Mouse (Mus musculus) hindbrain, embryonic 15.5 days (tissue): ENCODE results near the gene Elovl6. TPM values are rescaled to one million over a fixed set of nuclear protein-coding genes. Genes with fewer than 3 reads are reported as not detected.

ENCODE experiments used
- ATAC-seq: fragments of 200-750 bp; cut with Nextera tagmentation; 2 replicates; pipeline ENCODE4 v1.8.0; 2017; ENCODE audit warnings: low read depth, moderate number of reproducible peaks, moderate TSS enrichment; ENCODE audit not compliant: low FRiP score
- H3K27ac ChIP-seq: fragments of 300-500 bp; sonication (generic); replicated peaks from 2 replicates; pipeline ENCODE4 v1.5.1; 2015; ENCODE audit warnings: mild to moderate bottlenecking, inconsistent platforms
- H3K27me3 ChIP-seq: fragments of 300-500 bp; sonication (generic); 2 replicates; pipeline ENCODE4 v1.6.1; 2015; ENCODE audit warnings: control low read depth, inconsistent platforms
- H3K36me3 ChIP-seq: fragments of 300-500 bp; sonication (generic); 2 replicates; pipeline ENCODE4 v1.6.1; 2015; ENCODE audit warnings: control low read depth, inconsistent platforms
- H3K4me1 ChIP-seq: fragments of 300-500 bp; sonication (generic); replicated peaks from 2 replicates; pipeline ENCODE4 v1.6.1; 2015; ENCODE audit warnings: control low read depth, inconsistent platforms
- H3K4me2 ChIP-seq: fragments of 300-500 bp; sonication (generic); 2 replicates; pipeline ENCODE4 v1.6.1; 2015; ENCODE audit warnings: moderate library complexity, mild to moderate bottlenecking, inconsistent platforms
- H3K4me3 ChIP-seq: fragments of 300-500 bp; sonication (generic); 2 replicates; pipeline ENCODE4 v1.5.1; 2015; ENCODE audit warnings: mild to moderate bottlenecking, inconsistent platforms
- H3K9ac ChIP-seq: fragments of 300-500 bp; sonication (generic); 2 replicates; pipeline ENCODE4 v1.6.1; 2015; ENCODE audit warnings: inconsistent platforms
- H3K9me3 ChIP-seq: fragments of 300-500 bp; sonication (generic); 2 replicates; pipeline ENCODE4 v1.6.1; 2016; ENCODE audit warnings: control low read depth, inconsistent platforms
- WGBS: fragments of 180-500 bp; shearing (Covaris S2); methylation state at CpG from one replicate; pipeline ENCODE4 v1.1.7; 2015; 5-methylcytosine and 5-hydroxymethylcytosine counted together
- polyA plus RNA-seq: library from polyadenylated mRNA; unstranded; fragments of >200 nt; fragmentation: Nextera tagmentation; extraction: Ambion mirVana; gene quantifications from 2 replicates; pipeline ENCODE4 v1.2.1, GENCODE M21; 2015

Elovl6 gene
- polyA plus RNA-seq, 1 experiment from 2014 or later: 42.9 TPM

- Histone ChIP-seq H3K4me3 (no peak overlapping the region), H3K27ac (no peak overlapping the region), H3K9ac (no peak overlapping the region), H3K4me2 (0 out of 2 replicates have a peak overlapping the region, but pooled peaks have one; percentile 1), H3K27me3 (no peaks in the 10 kb centered on the region), H3K36me3 (no peaks in the 10 kb centered on the region), H3K9me3 (no peaks in the 10 kb centered on the region), H3K4me1 (peaks cover 18% of the 10 kb centered on the region; the same call in 1 of the 2 replicates)
- WGBS: 69% methylated on average over 17 of the region's 17 CpGs
- 0 out of 2 replicates have a peak, but pooled peaks have one; percentile 32 for ATAC-seq
Measured at GRCm38 (mm10) chr3:129590548-129591226, 58.5 kb downstream of the Elovl6 start.

GRCm38 (mm10) chr3:129591251-129591650 is 59.1 kb downstream of the Elovl6 start:
- H3K27me3 ChIP-seq: no peaks in the 10 kb centered on the region
- H3K9me3 ChIP-seq: no peaks in the 10 kb centered on the region
- H3K4me3 ChIP-seq: no peak overlapping the region
- H3K27ac ChIP-seq: no peak overlapping the region
- H3K4me2 ChIP-seq: no peak overlapping the region
- ATAC-seq: no peak
- 74% methylated on average over 9 of the region's 9 CpGs for WGBS
- H3K36me3 ChIP-seq: no peaks in the 10 kb centered on the region
- peaks cover 18% of the 10 kb centered on the region; the same call in 1 of the 2 replicates for H3K4me1 ChIP-seq
- H3K9ac ChIP-seq: no peak overlapping the region

- no peak overlapping the region for H3K9ac ChIP-seq
- no peaks in the 10 kb centered on the region for H3K9me3 ChIP-seq
- H3K4me2 ChIP-seq: no peak overlapping the region
- no peak overlapping the region for H3K4me3 ChIP-seq
- 95% methylated on average over 8 of the region's 8 CpGs for WGBS
- no peak for ATAC-seq
- no peaks in the 10 kb centered on the region for H3K36me3 ChIP-seq
- peaks cover 16% of the 10 kb centered on the region; the same call in 1 of the 2 replicates for H3K4me1 ChIP-seq
- H3K27me3 ChIP-seq: no peaks in the 10 kb centered on the region
- H3K27ac ChIP-seq: no peak overlapping the region
Measured at GRCm38 (mm10) chr3:129591761-129592160, 59.6 kb downstream of the Elovl6 start.

DNA sequence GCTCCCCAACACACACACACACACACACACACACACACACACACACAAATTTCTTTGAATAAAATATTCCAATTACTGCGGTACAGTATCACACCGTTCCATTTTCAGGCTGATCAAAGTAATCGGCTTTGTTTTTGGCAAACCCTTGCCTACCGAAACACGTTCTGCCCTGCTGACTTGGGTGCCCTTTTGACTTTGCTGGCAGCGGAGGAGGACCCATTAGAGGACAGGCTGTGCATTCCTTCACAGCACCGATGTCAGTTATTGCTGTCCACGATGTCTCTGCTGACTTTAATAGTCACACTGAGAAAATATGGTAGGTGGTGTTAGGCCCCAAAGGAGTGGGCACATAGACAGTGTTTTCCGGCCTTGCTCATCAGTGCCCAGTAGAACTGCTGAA is 60.8 kb downstream of the Elovl6 start:
- H3K27ac ChIP-seq: no peak overlapping the region
- H3K36me3 ChIP-seq: no peaks in the 10 kb centered on the region
- peaks cover 8% of the 10 kb centered on the region; the same call in 1 of the 2 replicates for H3K4me1 ChIP-seq
- no peak overlapping the region for H3K4me3 ChIP-seq
- no peak overlapping the region for H3K9ac ChIP-seq
- H3K4me2 ChIP-seq: no peak overlapping the region
- no peaks in the 10 kb centered on the region for H3K27me3 ChIP-seq
- H3K9me3 ChIP-seq: no peaks in the 10 kb centered on the region
- WGBS: 87% methylated on average over 9 of the region's 9 CpGs
- no peak for ATAC-seq

GRCm38 (mm10) chr3:129593735-129594134 is 61.6 kb downstream of the Elovl6 start:
- no peaks in the 10 kb centered on the region for H3K9me3 ChIP-seq
- no peak overlapping the region for H3K27ac ChIP-seq
- peaks cover 7% of the 10 kb centered on the region; the same call in 1 of the 2 replicates for H3K4me1 ChIP-seq
- ATAC-seq: no peak
- WGBS: 87% methylated on average over 3 of the region's 3 CpGs
- no peak overlapping the region for H3K9ac ChIP-seq
- no peak overlapping the region for H3K4me3 ChIP-seq
- no peak overlapping the region for H3K4me2 ChIP-seq
- no peaks in the 10 kb centered on the region for H3K36me3 ChIP-seq
- H3K27me3 ChIP-seq: no peaks in the 10 kb centered on the region

DNA sequence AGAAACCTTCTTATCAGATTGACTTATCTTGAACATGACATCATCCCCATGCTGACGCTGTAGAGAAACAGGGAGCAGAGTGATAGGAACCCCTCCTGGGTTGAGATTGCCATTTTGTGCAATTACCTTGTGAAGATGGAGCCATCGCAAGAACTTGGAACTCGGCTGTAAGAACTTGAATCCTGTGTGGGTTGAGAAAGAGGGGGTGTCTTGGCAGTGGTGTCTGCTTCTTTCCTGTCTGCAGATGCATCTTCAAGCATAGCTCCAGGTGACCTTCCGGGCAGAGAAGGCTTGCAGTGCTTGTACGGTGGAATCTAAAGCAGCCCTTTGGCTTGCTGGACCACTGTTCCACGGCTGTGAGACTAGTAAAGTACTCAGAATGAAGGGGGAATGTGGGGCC is 63.9 kb downstream of the Elovl6 start:
- no peak overlapping the region for H3K4me3 ChIP-seq
- H3K9ac ChIP-seq: no peak overlapping the region
- no peaks in the 10 kb centered on the region for H3K9me3 ChIP-seq
- no peaks in the 10 kb centered on the region for H3K27me3 ChIP-seq
- no peak overlapping the region for H3K27ac ChIP-seq
- no peak overlapping the region for H3K4me2 ChIP-seq
- no peaks in the 10 kb centered on the region for H3K36me3 ChIP-seq
- H3K4me1 ChIP-seq: peaks cover 4% of the 10 kb centered on the region; the same call in 1 of the 2 replicates
- 94% methylated on average over 6 of the region's 6 CpGs for WGBS
- no peak for ATAC-seq

DNA sequence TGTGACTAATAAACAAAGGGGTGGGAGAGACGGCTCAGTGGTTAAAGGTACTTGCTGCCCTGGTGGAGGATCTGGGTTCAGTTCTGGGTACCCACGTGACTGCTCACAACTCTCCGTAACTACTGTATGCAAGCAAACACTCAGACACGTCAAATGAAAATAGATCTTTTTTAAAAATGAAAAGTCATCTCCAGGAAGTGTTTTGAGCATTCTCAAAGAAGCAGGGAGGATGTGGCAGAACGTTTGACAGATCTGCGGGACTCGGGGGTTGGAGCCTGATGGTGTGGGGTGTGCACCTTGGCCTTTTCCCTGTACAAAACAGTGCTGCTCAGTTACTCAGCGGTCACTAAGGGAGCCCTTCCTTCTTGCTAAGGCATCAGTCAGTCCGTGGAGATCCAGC is 70.1 kb downstream of the Elovl6 start:
- no peak overlapping the region for H3K9ac ChIP-seq
- no peak overlapping the region for H3K27ac ChIP-seq
- no peak for ATAC-seq
- H3K9me3 ChIP-seq: no peaks in the 10 kb centered on the region
- no peak overlapping the region for H3K4me3 ChIP-seq
- H3K4me1 ChIP-seq: no peaks in the 10 kb centered on the region
- WGBS: 82% methylated on average over 9 of the region's 9 CpGs
- no peaks in the 10 kb centered on the region for H3K27me3 ChIP-seq
- H3K4me2 ChIP-seq: no peak overlapping the region
- H3K36me3 ChIP-seq: no peaks in the 10 kb centered on the region

GRCm38 (mm10) chr3:129605487-129605886 is 73.3 kb downstream of the Elovl6 start:
- H3K9me3 ChIP-seq: no peaks in the 10 kb centered on the region
- H3K4me3 ChIP-seq: no peak overlapping the region
- ATAC-seq: 0 out of 2 replicates have a peak, but pooled peaks have one; percentile 54
- no peak overlapping the region for H3K9ac ChIP-seq
- H3K27ac ChIP-seq: no peak overlapping the region
- 45% methylated on average over 7 of the region's 7 CpGs for WGBS
- no peaks in the 10 kb centered on the region for H3K4me1 ChIP-seq
- H3K4me2 ChIP-seq: no peak overlapping the region
- H3K36me3 ChIP-seq: no peaks in the 10 kb centered on the region
- no peaks in the 10 kb centered on the region for H3K27me3 ChIP-seq

GRCm38 (mm10) chr3:129605934-129606333 is 73.8 kb downstream of the Elovl6 start:
- H3K4me3 ChIP-seq: no peak overlapping the region
- no peaks in the 10 kb centered on the region for H3K27me3 ChIP-seq
- no peak for ATAC-seq
- H3K4me1 ChIP-seq: no peaks in the 10 kb centered on the region
- WGBS: 33% methylated on average over 6 of the region's 6 CpGs
- H3K36me3 ChIP-seq: no peaks in the 10 kb centered on the region
- H3K27ac ChIP-seq: no peak overlapping the region
- H3K9ac ChIP-seq: no peak overlapping the region
- no peaks in the 10 kb centered on the region for H3K9me3 ChIP-seq
- H3K4me2 ChIP-seq: no peak overlapping the region

GRCm38 (mm10) chr3:129611626-129612025 is 79.5 kb downstream of the Elovl6 start:
- ATAC-seq: no peak
- WGBS: 78% methylated on average over 8 of the region's 8 CpGs
- H3K27ac ChIP-seq: no peak overlapping the region

DNA sequence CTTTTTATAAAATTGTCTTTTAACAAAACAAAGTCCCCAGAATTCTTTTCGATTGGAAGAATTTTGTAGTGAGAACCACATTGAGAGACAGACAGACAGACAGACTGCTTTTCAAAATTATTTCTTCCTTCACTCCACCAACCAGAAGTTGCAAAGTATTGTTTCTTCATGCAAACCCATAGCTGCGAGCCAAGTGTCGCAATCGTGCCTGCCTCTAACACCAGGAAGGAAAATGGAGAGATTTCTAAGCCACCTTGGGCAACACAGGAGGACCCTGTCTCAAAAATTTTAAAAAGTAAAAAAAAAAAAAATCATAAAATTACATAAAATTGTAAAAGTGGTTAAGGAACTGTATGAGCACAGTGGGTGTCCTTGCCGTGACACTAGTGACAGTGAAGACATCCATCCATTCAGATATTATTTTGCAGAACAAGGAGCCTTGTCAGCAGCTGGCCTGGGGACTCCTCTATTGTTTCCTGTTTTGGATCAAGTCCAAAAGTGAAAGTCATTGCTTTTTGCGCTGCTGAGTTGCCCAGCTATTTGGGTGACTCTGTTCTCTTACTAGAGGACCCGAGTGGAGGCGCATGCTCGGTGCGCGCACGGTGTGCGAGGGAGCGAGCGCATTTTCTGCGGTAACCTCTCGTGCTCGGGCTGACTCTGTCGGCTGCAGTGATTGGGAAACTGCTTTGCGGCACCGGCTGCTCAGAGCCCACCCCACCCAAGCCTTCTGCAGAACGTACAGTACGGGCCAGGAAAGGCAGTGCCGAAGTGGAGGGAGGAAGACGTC is 80.3 kb downstream of the Elovl6 start:
- Histone ChIP-seq H3K9me3 (no peaks in the 10 kb centered on the region), H3K4me3 (no peak overlapping the region), H3K4me1 (peaks cover 9% of the 10 kb centered on the region; the same call in 1 of the 2 replicates), H3K27me3 (no peaks in the 10 kb centered on the region), H3K9ac (no peak overlapping the region), H3K36me3 (no peaks in the 10 kb centered on the region), H3K27ac (no peak overlapping the region; the same call in 1 of the 2 replicates), H3K4me2 (peak overlapping the region; percentile 31)
- ATAC-seq: peak; percentile 66
- 65% methylated on average over 25 of the region's 25 CpGs for WGBS

More at GRCm38 (mm10) chr3:129611626-129612025, 79.5 kb downstream of the Elovl6 start:
- no peak overlapping the region for H3K9ac ChIP-seq
- H3K4me3 ChIP-seq: no peak overlapping the region
- H3K9me3 ChIP-seq: no peaks in the 10 kb centered on the region
- H3K27me3 ChIP-seq: no peaks in the 10 kb centered on the region
- H3K4me1 ChIP-seq: peaks cover 9% of the 10 kb centered on the region; the same call in 1 of the 2 replicates
- H3K36me3 ChIP-seq: no peaks in the 10 kb centered on the region
- no peak overlapping the region for H3K4me2 ChIP-seq

DNA sequence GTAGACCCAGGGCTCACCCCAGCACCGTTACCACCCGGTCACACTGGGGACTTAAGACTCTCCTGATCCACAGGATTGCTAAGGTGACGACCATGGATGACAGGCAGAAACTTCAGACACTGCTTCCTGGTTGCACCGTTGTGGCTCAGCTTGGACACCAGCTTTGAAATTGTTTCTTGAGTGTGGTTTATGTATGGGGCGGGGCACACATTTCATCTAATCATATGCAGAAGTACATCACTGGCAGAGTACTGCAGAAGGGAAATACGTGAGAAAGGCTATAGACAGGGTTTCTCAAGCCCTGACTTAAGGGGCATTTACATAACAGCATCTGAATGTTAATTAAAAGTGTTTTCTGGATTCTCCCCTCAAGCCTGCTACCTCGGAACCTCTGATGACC is 81.6 kb downstream of the Elovl6 start:
- Histone ChIP-seq H3K9ac (no peak overlapping the region), H3K36me3 (no peaks in the 10 kb centered on the region), H3K4me3 (no peak overlapping the region), H3K27me3 (no peaks in the 10 kb centered on the region), H3K4me2 (no peak overlapping the region), H3K9me3 (no peaks in the 10 kb centered on the region), H3K4me1 (peaks cover 9% of the 10 kb centered on the region; the same call in 1 of the 2 replicates), H3K27ac (no peak overlapping the region)
- no peak for ATAC-seq
- 83% methylated on average over 7 of the region's 7 CpGs for WGBS
